Mouse (Mus musculus) lung, adult 2 months (tissue): ENCODE data around the gene Dstyk.

Source experiments
- CTCF ChIP-seq: fragments of 200-500 bp; IDR thresholded peaks from 2 replicates; pipeline ENCODE4 v1.5.1; 2011; ENCODE audit warnings: mild to moderate bottlenecking, low read length, control low read depth; ENCODE audit not compliant: insufficient read depth
- POLR2A ChIP-seq: fragments of 200-500 bp; IDR thresholded peaks from 2 replicates; pipeline ENCODE4 v1.6.1; 2011; ENCODE audit warnings: low read depth, mild to moderate bottlenecking, control low read depth, low read length, borderline replicate concordance; ENCODE audit errors: extremely low read depth

DNA sequence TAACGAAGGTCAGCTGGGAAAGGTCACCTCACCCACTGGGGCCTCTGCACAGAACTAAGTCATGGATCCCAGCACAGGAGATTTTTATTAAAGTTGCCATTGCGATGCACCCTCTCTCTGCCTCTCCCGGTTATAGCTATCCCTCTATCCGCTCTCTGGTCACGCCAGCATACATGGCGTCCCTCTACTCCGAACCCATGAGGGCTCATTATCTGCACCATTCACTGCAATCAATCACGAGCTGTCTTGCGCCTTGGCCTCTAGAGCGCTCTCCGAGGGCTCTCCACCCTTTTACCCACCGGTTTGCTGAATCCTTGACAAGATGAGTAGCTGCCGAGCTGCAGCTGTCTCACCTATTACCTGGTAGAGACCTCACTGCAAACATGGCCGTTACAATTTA is 32.1 kb upstream of the Dstyk start:
- TF ChIP-seq POLR2A (no peak), CTCF (no peak)
